23 mouse cellular contexts compared by ENCODE assay signal in the genomic region with DNA sequence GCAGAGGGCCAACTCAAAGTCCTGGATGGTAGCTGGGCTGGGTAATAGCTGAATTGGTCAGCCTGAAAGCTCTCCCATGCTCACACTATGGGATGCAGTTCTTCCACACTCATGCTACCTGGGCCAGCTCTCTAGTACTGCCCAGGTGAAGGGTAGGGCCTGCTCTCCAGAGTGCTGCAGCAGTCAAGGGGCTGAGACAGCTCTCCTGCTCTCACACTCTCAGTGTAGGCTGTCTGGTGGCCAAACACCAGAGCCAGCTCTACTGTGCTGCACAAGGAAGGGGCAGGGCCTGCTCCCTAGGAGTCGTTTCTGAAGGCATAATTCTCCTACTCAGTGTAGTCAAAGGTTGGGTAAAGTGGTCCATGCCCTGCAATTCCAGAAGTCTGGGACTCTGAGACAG.
"Had no signal": no experiment of that assay in that cellular context is flagged by ENCODE, and none has a peak within 500 bp of the region (broad histone marks: within the 10 kb centered on the region; RNA-seq: fewer than 3 reads in every experiment).

No protein-coding gene starts in this region.

- H3K27me3 ChIP-seq: limb, embryonic 13.5 days had no signal

- H3K27ac ChIP-seq: kidney, embryonic 15.5 days; limb, embryonic 13.5 days; liver, embryonic 12.5 days; liver, embryonic 15.5 days; neural tube, embryonic 12.5 days; neural tube, embryonic 15.5 days; stomach, postnatal 0 days had no signal

- H3K9ac ChIP-seq: kidney, embryonic 15.5 days; limb, embryonic 13.5 days; liver, embryonic 12.5 days; liver, embryonic 15.5 days; lung, embryonic 14.5 days; neural tube, embryonic 12.5 days; neural tube, embryonic 15.5 days had no signal

- H3K36me3 ChIP-seq: kidney, embryonic 15.5 days; limb, embryonic 13.5 days; liver, embryonic 12.5 days; liver, embryonic 15.5 days; neural tube, embryonic 12.5 days; neural tube, embryonic 15.5 days had no signal

- H3K4me3 ChIP-seq: kidney, embryonic 15.5 days; limb, embryonic 13.5 days; liver, embryonic 12.5 days; liver, embryonic 15.5 days; megakaryocyte, embryonic 14.5 days; neural tube, embryonic 12.5 days; neural tube, embryonic 15.5 days had no signal

- H3K9me3 ChIP-seq: kidney, embryonic 15.5 days; limb, embryonic 13.5 days; liver, embryonic 12.5 days; liver, embryonic 15.5 days; megakaryocyte, embryonic 14.5 days; neural tube, embryonic 12.5 days; neural tube, embryonic 15.5 days had no signal

- DNase-seq: kidney, adult 11 months; kidney, adult 8-10 months; kidney, postnatal 10 days; kidney, postnatal 4 days; left cerebral cortex, postnatal 4 days; liver; lung, embryonic 14.5 days; midbrain, embryonic 14.5 days; right cerebral cortex, adult 18-20 months; right cerebral cortex, postnatal 14 days; right cerebral cortex, postnatal 4 days; thymus, adult 2 months; thymus, postnatal 14 days; thymus, postnatal 4 days had no signal

- ATAC-seq: liver, embryonic 12.5 days had no signal

- H3K4me2 ChIP-seq: kidney, embryonic 15.5 days; limb, embryonic 13.5 days; liver, embryonic 12.5 days; liver, embryonic 15.5 days; lung, embryonic 14.5 days; midbrain, embryonic 11.5 days; neural tube, embryonic 12.5 days; neural tube, embryonic 15.5 days had no signal
